Mouse (Mus musculus) hindbrain, embryonic 14.5 days (tissue): Measurements from ENCODE around the gene Gm27027. TPM values are rescaled to one million over a fixed set of nuclear protein-coding genes. Genes with fewer than 3 reads are reported as not detected.

ENCODE experiments used
- ATAC-seq: fragments of 200-750 bp; cut with Nextera tagmentation; 2 replicates; pipeline ENCODE4 v1.8.0; 2017; ENCODE audit warnings: moderate number of reproducible peaks, mild to moderate bottlenecking, moderate TSS enrichment, moderate library complexity; ENCODE audit not compliant: low FRiP score
- DNase-seq: peaks from one replicate; pipeline ENCODE4 v3.0.0-alpha.2; 2015; ENCODE audit warnings: low spot score
- H3K27ac ChIP-seq: fragments of 300-500 bp; sonication (generic); 2 replicates; pipeline ENCODE4 v1.5.1; 2014; ENCODE audit warnings: mild to moderate bottlenecking, moderate library complexity
- H3K27me3 ChIP-seq: fragments of 300-500 bp; sonication (generic); 2 replicates; pipeline ENCODE4 v1.6.1; 2014; ENCODE audit warnings: mild to moderate bottlenecking, low read length, mixed read lengths; ENCODE audit not compliant: control insufficient read depth, insufficient read depth
- H3K36me3 ChIP-seq: fragments of 300-500 bp; sonication (generic); replicated peaks from 2 replicates; pipeline ENCODE4 v1.6.1; 2014; ENCODE audit not compliant: control insufficient read depth, insufficient read depth
- H3K4me1 ChIP-seq: fragments of 300-500 bp; sonication (generic); replicated peaks from 2 replicates; pipeline ENCODE4 v1.6.1; 2014; ENCODE audit warnings: antibody characterized with exemption, low read length, mixed read lengths; ENCODE audit not compliant: control insufficient read depth, insufficient read depth
- H3K4me2 ChIP-seq: fragments of 300-500 bp; sonication (generic); replicated peaks from 2 replicates; pipeline ENCODE4 v1.6.1; 2014; ENCODE audit warnings: mild to moderate bottlenecking, moderate library complexity
- H3K4me3 ChIP-seq: fragments of 300-500 bp; sonication (generic); replicated peaks from 2 replicates; pipeline ENCODE4 v1.5.1; 2014; ENCODE audit warnings: mild to moderate bottlenecking, low read length
- H3K9ac ChIP-seq: fragments of 300-500 bp; sonication (generic); 2 replicates; pipeline ENCODE4 v1.6.1; 2014
- H3K9me3 ChIP-seq: fragments of 300-500 bp; sonication (generic); 2 replicates; pipeline ENCODE4 v1.6.1; 2016; ENCODE audit warnings: low read length; ENCODE audit not compliant: control insufficient read depth
- WGBS: fragments of 180-500 bp; shearing (Covaris S2); extraction: QIAGEN DNeasy Blood & Tissue Kit; methylation state at CpG from one replicate; pipeline ENCODE4 v1.1.7; 2014; 5-methylcytosine and 5-hydroxymethylcytosine counted together
- polyA plus RNA-seq: library from polyadenylated mRNA; unstranded; fragments of >200 nt; fragmentation: Nextera tagmentation; extraction: Ambion mirVana; gene quantifications from 2 replicates; pipeline ENCODE4 v1.2.1, GENCODE M21; 2014

The Gm27027 gene
- polyA plus RNA-seq, 1 experiment from 2014 or later = not detected

DNA sequence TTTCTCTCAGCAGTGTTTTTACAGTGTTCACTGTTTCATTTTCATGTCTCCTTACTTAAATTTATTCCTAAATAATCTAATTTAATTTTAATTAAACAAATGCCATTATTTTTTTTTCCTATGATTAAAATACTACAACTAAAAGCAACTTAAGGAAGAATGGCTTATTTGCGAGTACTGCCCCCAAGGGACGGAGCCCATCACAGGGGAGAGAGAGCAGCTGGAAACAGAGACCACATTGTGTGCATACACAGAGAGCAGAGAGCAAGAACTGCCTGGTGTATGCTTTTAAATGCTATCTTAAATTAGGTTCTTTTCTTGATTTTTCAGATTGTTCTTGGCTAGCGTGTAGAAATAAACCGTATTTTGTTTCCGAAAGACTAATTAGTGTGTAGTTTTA lies 49.2 kb downstream of the Gm27027 start:
- no peaks in the 10 kb centered on the region for H3K9me3 ChIP-seq
- H3K27me3 ChIP-seq = no peaks in the 10 kb centered on the region
- H3K9ac ChIP-seq = no peak overlapping the region
- 64% methylated on average over 5 of the region's 5 CpGs for WGBS
- no peaks in the 10 kb centered on the region for H3K4me1 ChIP-seq
- H3K36me3 ChIP-seq = no peaks in the 10 kb centered on the region
- no peak overlapping the region for H3K4me3 ChIP-seq
- no peak for ATAC-seq
- DNase-seq = no peak
- no peak overlapping the region for H3K27ac ChIP-seq
- no peak overlapping the region for H3K4me2 ChIP-seq

DNA sequence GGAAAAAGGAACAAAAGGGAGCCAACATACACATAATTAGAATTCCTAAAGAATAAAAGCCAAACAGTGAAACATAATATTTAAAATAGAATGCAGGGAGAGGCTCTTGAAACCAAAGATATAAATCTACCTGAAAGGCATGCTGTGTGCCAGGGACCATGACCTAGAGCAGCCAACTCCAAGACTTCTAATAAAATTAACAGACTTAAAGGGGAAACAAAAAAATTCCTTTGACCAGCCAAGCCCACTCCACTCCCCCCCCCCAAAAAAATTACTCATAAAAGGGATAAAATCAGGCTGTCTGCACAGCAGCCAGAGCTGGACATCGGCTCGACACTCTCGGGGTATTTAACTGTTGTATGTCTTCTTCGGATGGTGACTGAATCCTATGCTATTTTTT lies 51.3 kb downstream of the Gm27027 start:
- Histone ChIP-seq H3K9me3 (no peaks in the 10 kb centered on the region), H3K4me1 (no peaks in the 10 kb centered on the region), H3K9ac (no peak overlapping the region), H3K4me3 (no peak overlapping the region), H3K27ac (no peak overlapping the region), H3K36me3 (no peaks in the 10 kb centered on the region), H3K27me3 (no peaks in the 10 kb centered on the region), H3K4me2 (no peak overlapping the region)
- ATAC-seq (no peak), DNase-seq (no peak)
- 92% methylated on average over 4 of the region's 4 CpGs for WGBS

DNA sequence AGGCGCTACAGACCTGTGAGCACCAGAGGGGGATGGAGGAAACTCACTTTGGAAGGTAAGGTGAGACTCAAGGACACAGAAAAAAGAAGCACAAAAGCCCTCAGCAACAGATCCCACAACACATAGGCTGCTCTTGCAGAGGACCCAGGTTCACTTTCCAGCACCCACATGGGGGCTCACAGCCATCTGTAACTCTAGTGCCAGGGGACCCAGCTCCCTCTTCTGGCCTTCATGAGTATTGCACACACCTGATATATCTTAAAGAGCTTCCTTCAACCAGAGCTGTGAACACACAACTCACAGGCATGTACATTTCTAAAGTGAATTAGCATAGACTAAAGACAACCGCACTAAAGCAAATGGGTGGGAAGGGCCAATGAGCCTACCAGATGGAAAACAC lies 52.1 kb downstream of the Gm27027 start:
- 91% methylated on average over 2 of the region's 2 CpGs for WGBS
- no peak for DNase-seq
- no peak overlapping the region for H3K27ac ChIP-seq
- no peak overlapping the region for H3K4me2 ChIP-seq
- H3K4me3 ChIP-seq = no peak overlapping the region
- no peaks in the 10 kb centered on the region for H3K4me1 ChIP-seq
- no peaks in the 10 kb centered on the region for H3K9me3 ChIP-seq
- no peak overlapping the region for H3K9ac ChIP-seq
- no peaks in the 10 kb centered on the region for H3K36me3 ChIP-seq
- no peak for ATAC-seq
- H3K27me3 ChIP-seq = no peaks in the 10 kb centered on the region

DNA sequence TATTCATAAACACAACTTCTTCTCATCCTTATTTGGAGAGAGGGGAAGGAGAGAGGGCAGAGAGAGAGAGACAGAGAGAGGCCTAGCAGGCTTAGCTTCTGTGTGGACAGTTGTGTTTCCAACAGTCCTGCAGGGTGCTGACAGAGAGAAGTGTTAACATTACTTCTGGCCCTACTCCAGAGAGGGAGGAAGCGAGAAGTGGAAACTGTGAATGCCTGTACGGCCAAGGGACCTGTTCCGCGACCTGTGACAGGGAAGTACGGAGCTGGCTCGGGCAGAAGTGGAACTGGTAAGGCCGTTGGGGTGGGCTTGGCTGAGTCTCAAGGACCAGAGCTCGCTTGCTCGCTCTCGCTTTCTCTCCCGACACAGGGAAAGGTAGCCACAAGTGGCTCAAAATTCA lies 54.5 kb downstream of the Gm27027 start:
- Histone ChIP-seq H3K27ac (no peak overlapping the region), H3K4me1 (no peaks in the 10 kb centered on the region), H3K4me3 (no peak overlapping the region), H3K9ac (no peak overlapping the region), H3K4me2 (no peak overlapping the region), H3K9me3 (no peaks in the 10 kb centered on the region), H3K27me3 (no peaks in the 10 kb centered on the region), H3K36me3 (no peaks in the 10 kb centered on the region)
- 86% methylated on average over 11 of the region's 11 CpGs for WGBS
- ATAC-seq = no peak
- no peak for DNase-seq

DNA sequence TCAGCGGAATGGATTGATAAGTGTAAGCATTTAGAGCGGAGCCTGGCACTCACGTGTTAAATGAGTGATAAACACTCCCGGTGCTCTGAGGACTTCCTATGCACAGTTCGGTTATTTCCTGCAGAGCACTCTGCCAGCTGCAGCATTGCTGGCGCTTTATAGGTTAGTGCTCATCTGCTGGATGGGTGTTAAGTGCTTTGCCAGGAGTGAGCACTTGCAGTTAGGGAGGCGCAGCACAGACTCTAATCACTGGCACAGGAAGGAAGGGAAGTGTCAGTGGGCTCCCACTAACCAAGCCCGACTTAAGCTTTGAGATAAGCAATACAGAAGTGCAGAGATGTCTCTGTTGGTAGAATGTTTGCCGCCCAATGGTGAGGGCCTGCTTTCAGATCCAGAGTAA lies 57.6 kb downstream of the Gm27027 start:
- H3K27ac ChIP-seq = no peak overlapping the region
- ATAC-seq (no peak), DNase-seq (no peak)
- no peaks in the 10 kb centered on the region for H3K27me3 ChIP-seq
- 78% methylated on average over 9 of the region's 9 CpGs for WGBS
- H3K4me3 ChIP-seq = no peak overlapping the region
- no peak overlapping the region for H3K4me2 ChIP-seq
- no peaks in the 10 kb centered on the region for H3K9me3 ChIP-seq
- no peaks in the 10 kb centered on the region for H3K36me3 ChIP-seq
- no peaks in the 10 kb centered on the region for H3K4me1 ChIP-seq
- no peak overlapping the region for H3K9ac ChIP-seq

DNA sequence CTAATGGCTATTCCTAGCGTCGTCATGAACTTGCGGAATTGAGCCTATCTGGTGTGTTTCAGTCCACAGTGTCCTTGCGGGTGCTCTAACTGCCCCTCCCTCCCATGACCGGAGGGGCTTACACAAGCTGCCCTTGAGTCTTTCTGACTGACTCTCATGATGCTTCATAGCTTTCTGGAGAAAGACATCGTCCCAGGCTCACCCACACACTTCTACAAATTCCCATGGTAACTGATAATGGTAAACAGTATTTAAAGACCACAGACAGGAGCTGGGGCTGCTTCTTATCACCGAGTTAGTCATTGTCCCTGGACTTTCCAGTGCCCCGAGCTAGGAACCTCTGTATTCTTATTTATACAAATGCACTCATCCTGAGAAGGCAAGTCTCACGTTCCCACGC lies 67.3 kb downstream of the Gm27027 start:
- H3K4me1 ChIP-seq = no peaks in the 10 kb centered on the region
- H3K4me2 ChIP-seq = no peak overlapping the region
- DNase-seq (no peak), ATAC-seq (no peak)
- 86% methylated on average over 10 of the region's 10 CpGs for WGBS
- H3K9me3 ChIP-seq = no peaks in the 10 kb centered on the region
- H3K9ac ChIP-seq = no peak overlapping the region
- H3K36me3 ChIP-seq = no peaks in the 10 kb centered on the region
- no peaks in the 10 kb centered on the region for H3K27me3 ChIP-seq
- no peak overlapping the region for H3K27ac ChIP-seq
- H3K4me3 ChIP-seq = no peak overlapping the region

DNA sequence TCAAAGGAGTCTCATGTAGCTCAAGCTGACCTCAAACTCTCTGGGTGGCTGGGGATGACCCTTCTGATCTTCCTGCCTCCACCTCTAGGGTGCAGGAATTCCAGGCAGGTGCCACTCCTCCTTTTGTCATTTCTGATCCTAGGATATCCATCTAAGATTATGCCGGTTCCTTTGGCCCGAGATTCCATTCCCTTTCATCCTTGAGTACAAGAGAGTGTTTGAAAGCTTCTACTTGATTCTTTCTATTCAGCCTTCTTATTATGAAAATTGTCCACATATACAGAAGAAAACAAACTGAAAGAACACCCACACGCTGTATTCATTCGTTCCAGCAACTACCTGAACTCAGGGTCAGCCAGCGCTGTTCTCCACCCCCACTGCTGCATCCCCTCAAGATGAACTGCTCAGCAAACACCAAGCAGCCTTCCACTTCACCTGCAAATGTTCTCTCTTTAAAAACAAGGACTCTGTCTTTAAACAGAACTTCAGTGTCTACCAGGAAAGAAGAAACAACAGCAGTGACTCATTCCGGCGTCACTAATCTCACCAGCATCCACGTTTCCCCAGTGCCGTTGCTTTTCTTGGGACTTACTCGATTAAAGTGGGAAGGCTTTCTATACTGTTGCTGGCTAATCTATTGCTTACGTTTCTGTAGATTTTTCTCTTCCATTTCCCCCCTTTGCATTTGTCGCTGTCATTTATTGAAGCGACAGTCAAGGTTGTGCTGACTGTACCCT lies 68.3 kb downstream of the Gm27027 start:
- Histone ChIP-seq H3K4me3 (no peak overlapping the region), H3K9me3 (no peaks in the 10 kb centered on the region), H3K27ac (no peak overlapping the region), H3K4me1 (no peaks in the 10 kb centered on the region), H3K36me3 (no peaks in the 10 kb centered on the region), H3K4me2 (no peak overlapping the region), H3K9ac (no peak overlapping the region), H3K27me3 (no peaks in the 10 kb centered on the region)
- ATAC-seq (no peak), DNase-seq (no peak)
- 79% methylated on average over 13 of the region's 13 CpGs for WGBS

DNA sequence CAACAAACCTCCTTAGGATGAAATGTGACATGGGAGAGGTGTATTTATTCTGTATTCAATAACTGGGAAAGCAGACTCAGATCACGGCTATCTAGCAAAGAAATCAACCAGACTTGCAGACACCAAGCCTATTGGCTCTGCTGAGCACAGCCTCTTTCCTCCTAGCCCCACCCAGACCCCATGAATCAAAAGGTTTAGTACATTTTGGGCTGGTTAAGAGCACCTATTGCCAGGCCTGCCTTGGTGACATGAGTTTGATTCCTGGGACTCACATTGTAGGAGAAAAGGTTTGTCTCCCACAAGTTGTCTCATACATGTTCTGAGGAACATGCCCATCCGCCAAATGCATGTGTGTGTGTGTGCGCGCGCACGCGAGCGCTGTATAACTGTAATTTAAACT lies 70.0 kb downstream of the Gm27027 start:
- H3K27ac ChIP-seq = no peak overlapping the region
- no peaks in the 10 kb centered on the region for H3K9me3 ChIP-seq
- H3K36me3 ChIP-seq = no peaks in the 10 kb centered on the region
- H3K4me3 ChIP-seq = no peak overlapping the region
- H3K27me3 ChIP-seq = no peaks in the 10 kb centered on the region
- H3K4me1 ChIP-seq = no peaks in the 10 kb centered on the region
- no peak overlapping the region for H3K9ac ChIP-seq
- ATAC-seq (no peak), DNase-seq (no peak)
- WGBS = 96% methylated on average over 8 of the region's 8 CpGs
- no peak overlapping the region for H3K4me2 ChIP-seq

DNA sequence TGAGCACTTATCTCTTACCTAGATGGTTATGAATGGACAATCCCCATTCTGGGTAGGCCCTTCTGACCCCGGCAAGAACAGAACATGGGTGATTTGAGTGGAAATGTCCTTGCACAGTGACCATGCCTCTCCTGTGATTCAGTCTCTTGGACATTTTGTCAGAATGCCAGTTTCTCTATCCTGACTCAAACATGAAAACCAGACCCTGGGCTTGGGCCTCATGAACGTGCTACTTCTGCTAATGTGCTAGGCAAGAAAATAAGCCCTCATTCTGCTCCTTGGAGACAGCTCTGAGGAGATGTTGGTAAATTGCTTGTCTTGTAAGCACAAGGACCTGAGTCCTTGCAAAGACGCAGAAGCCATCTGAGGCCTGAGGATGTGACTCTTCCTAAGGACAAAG lies 77.1 kb downstream of the Gm27027 start:
- Histone ChIP-seq H3K9ac (no peak overlapping the region), H3K27ac (no peak overlapping the region), H3K36me3 (no peaks in the 10 kb centered on the region), H3K4me1 (no peaks in the 10 kb centered on the region), H3K4me3 (no peak overlapping the region), H3K27me3 (no peaks in the 10 kb centered on the region), H3K4me2 (no peak overlapping the region), H3K9me3 (no peaks in the 10 kb centered on the region)
- 90% methylated on average over 3 of the region's 3 CpGs for WGBS
- DNase-seq (no peak), ATAC-seq (no peak)

DNA sequence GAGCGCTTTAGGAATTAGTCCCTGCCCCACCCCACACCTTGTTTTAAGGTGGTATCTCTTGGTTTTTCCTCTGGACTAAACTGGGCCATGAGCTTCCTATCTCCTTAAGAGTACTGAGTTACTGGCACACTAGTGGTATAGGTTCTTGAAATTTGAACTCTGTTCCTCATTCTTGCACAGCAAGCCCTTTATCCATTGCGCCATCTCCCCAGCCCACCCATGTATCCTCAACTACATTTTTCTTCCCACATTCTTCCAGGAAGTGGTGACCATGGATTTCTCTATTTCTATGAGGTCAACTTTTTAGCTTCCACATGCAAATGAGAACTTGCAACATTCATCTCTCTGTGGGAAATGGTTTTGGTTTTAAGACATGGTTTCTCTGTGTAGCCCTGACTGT lies 82.6 kb downstream of the Gm27027 start:
- H3K4me2 ChIP-seq = no peak overlapping the region
- 98% methylated on average over 2 of the region's 2 CpGs for WGBS
- no peak overlapping the region for H3K27ac ChIP-seq
- peaks cover under 1% of the 10 kb centered on the region; the same call in 1 of the 2 replicates for H3K4me1 ChIP-seq
- no peaks in the 10 kb centered on the region for H3K27me3 ChIP-seq
- H3K9me3 ChIP-seq = no peaks in the 10 kb centered on the region
- no peaks in the 10 kb centered on the region for H3K36me3 ChIP-seq
- no peak for DNase-seq
- H3K4me3 ChIP-seq = no peak overlapping the region
- no peak overlapping the region for H3K9ac ChIP-seq
- no peak for ATAC-seq
